Mouse (Mus musculus): ENCODE data around the gene Aldh1l2. TPM values are rescaled to one million over a fixed set of nuclear protein-coding genes. Genes with fewer than 3 reads are reported as not detected.

Gene Aldh1l2
- total RNA-seq, 2 experiments from 2014 or later = 4.0 to 8.6 TPM

DNA sequence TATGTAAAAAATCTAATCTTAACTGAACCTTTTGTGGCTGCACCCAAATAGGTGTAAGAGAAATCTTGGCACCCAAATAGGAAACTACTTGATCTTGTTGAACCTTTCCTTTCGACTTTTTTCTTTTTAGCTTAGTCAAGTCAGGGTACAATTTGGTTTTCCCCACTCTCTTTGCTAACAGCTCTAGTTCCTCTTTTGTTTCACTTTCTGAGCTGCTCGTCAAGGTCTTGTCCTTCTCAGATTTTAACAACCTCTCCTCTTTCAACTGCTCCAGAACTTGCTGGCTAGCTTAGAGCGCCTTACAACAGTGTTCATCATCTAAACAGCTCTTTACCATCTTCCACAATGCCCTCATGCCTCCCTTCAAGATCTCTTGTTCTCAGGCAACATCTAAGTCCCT, 76.4 kb downstream of the Aldh1l2 start:
- DNase-seq = no peak

- no peak for DNase-seq
Observed at GRCm38 (mm10) chr10:83448582-83448981, 85.4 kb downstream of the Aldh1l2 start.

Other genes with a start within 250 kb of the Aldh1l2 start
- 1 to 10 TPM in 1 of 2 experiments, under 1 TPM in 1; 0.92 to 1.1 TPM for gene Slc41a2, start 196.3 kb downstream of the Aldh1l2 start, total RNA-seq (2021)
- gene D10Wsu102e, start 173.9 kb downstream of the Aldh1l2 start, total RNA-seq (2021) = under 1 TPM; 0.59 to 0.62 TPM
- 10 to 100 TPM in 1 of 2 experiments, 1 to 10 TPM in 1; 8.4 to 11.2 TPM for gene Washc4, start 9.6 kb upstream of the Aldh1l2 start, total RNA-seq (2021)
- 10 to 100 TPM; 15.4 to 16.0 TPM for gene Appl2, start 114.6 kb upstream of the Aldh1l2 start, total RNA-seq (2021)
- gene 1500009L16Rik, start 188.7 kb upstream of the Aldh1l2 start, total RNA-seq (2021) = under 1 TPM; 0.79 to 0.80 TPM

All from gastrocnemius, postnatal 25 days (tissue).